Mouse (Mus musculus) neural tube, embryonic 12.5 days (tissue): ENCODE results near the gene Plekhf1. TPM values are rescaled to one million over a fixed set of nuclear protein-coding genes. Genes with fewer than 3 reads are reported as not detected.

Source experiments
- ATAC-seq: fragments of 200-750 bp; cut with Nextera tagmentation; 2 replicates; pipeline ENCODE4 v1.8.0; 2017; ENCODE audit warnings: low read depth, mild to moderate bottlenecking, moderate TSS enrichment, moderate library complexity; ENCODE audit not compliant: low FRiP score
- H3K27ac ChIP-seq: fragments of 300-500 bp; sonication (generic); 2 replicates; pipeline ENCODE4 v1.5.1; 2016
- H3K27me3 ChIP-seq: fragments of 300-500 bp; sonication (generic); replicated peaks from 2 replicates; pipeline ENCODE4 v1.6.1; 2016; ENCODE audit warnings: mild to moderate bottlenecking
- H3K36me3 ChIP-seq: fragments of 300-500 bp; sonication (generic); 2 replicates; pipeline ENCODE4 v1.6.1; 2016; ENCODE audit warnings: mild to moderate bottlenecking
- H3K4me1 ChIP-seq: fragments of 300-500 bp; sonication (generic); 2 replicates; pipeline ENCODE4 v1.6.1; 2016
- H3K4me2 ChIP-seq: fragments of 300-500 bp; sonication (generic); replicated peaks from 2 replicates; pipeline ENCODE4 v1.6.1; 2016; ENCODE audit warnings: mild to moderate bottlenecking
- H3K4me3 ChIP-seq: fragments of 300-500 bp; sonication (generic); 2 replicates; pipeline ENCODE4 v1.5.1; 2016
- H3K9ac ChIP-seq: fragments of 300-500 bp; sonication (generic); 2 replicates; pipeline ENCODE4 v1.6.1; 2016; ENCODE audit warnings: mild to moderate bottlenecking
- H3K9me3 ChIP-seq: fragments of 300-500 bp; sonication (generic); 2 replicates; pipeline ENCODE4 v1.6.1; 2016; ENCODE audit warnings: mild to moderate bottlenecking
- WGBS: fragments of 180-500 bp; shearing (Covaris S2); methylation state at CpG from one replicate; pipeline ENCODE4 v1.1.7; 2016; 5-methylcytosine and 5-hydroxymethylcytosine counted together
- polyA plus RNA-seq: library from polyadenylated mRNA; unstranded; fragments of >200 nt; fragmentation: Nextera tagmentation; extraction: Ambion mirVana; gene quantifications from 2 replicates; pipeline ENCODE4 v1.2.1, GENCODE M21; 2016

Gene Plekhf1
- polyA plus RNA-seq, 1 experiment from 2014 or later: 1.2 TPM

GRCm38 (mm10) chr7:38181366-38181765 is 46.5 kb downstream of the Plekhf1 start:
- no peak for ATAC-seq
- Histone ChIP-seq H3K36me3 (no peaks in the 10 kb centered on the region), H3K9ac (no peak overlapping the region), H3K9me3 (no peaks in the 10 kb centered on the region), H3K27ac (no peak overlapping the region), H3K4me3 (no peak overlapping the region), H3K4me1 (peaks cover 14% of the 10 kb centered on the region), H3K4me2 (no peak overlapping the region), H3K27me3 (no peaks in the 10 kb centered on the region)
- WGBS: 89% methylated on average over 2 of the region's 2 CpGs

DNA sequence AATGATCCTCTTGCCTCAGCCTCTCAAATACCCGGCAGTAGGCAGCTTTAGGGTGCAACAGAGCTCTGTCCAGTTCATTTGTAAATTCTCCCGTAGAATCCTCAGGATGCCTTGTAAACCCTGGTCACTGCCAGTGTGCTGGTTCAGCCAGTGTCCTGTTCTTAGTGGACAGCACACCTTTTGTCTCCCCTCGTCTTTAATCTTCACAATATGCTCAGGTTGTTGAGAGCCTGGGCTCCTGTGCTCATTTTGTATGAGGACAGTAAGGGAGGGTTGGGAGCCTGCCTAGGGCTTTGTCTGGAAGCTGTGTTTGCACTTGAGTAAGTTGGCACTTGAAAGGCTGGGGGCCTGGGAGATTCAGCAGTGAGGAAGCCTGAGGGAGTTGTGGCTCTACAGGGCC is 47.9 kb downstream of the Plekhf1 start:
- WGBS: 68% methylated on average over 3 of the region's 3 CpGs
- Histone ChIP-seq H3K9me3 (no peaks in the 10 kb centered on the region), H3K9ac (no peak overlapping the region)

DNA sequence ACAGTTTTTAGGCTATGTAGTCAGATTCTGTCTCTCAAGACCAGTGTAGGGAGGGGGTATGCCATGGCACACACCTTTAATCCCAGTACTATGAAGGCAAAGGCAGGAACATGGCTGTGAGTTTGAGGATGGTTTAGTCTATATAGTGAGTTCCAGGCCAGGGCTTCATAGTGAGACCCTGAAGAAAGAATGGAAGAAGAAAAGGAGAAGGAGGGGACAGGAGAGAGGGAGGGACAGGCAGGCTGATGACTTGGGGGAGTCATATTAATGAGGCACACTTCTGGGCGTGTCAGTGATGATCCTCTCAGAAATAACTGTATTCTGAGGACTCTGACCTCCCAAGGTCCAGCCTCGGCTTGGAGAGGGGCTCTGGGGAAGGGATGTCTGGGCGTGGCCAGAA is 51.8 kb downstream of the Plekhf1 start:
- Histone ChIP-seq H3K9me3 (no peaks in the 10 kb centered on the region), H3K9ac (no peak overlapping the region), H3K4me2 (no peak overlapping the region), H3K27me3 (no peaks in the 10 kb centered on the region), H3K27ac (no peak overlapping the region), H3K4me3 (no peak overlapping the region), H3K36me3 (no peaks in the 10 kb centered on the region), H3K4me1 (peaks cover 7% of the 10 kb centered on the region)
- no peak for ATAC-seq
- WGBS: 80% methylated on average over 3 of the region's 3 CpGs

More for the DNA sequence above, 47.9 kb downstream of the Plekhf1 start:
- H3K27me3 ChIP-seq: no peaks in the 10 kb centered on the region
- no peak overlapping the region for H3K4me2 ChIP-seq
- H3K4me3 ChIP-seq: no peak overlapping the region
- no peak overlapping the region for H3K27ac ChIP-seq
- peaks cover 14% of the 10 kb centered on the region for H3K4me1 ChIP-seq
- no peak for ATAC-seq
- H3K36me3 ChIP-seq: no peaks in the 10 kb centered on the region

GRCm38 (mm10) chr7:38174321-38175148 is 53.3 kb downstream of the Plekhf1 start:
- WGBS: 8% methylated on average over 31 of the region's 31 CpGs
- Histone ChIP-seq H3K9me3 (no peaks in the 10 kb centered on the region), H3K27me3 (no peaks in the 10 kb centered on the region), H3K9ac (peak overlapping the region; percentile 53), H3K4me2 (peak overlapping the region; percentile 60), H3K4me3 (peak overlapping the region; percentile 24), H3K36me3 (no peaks in the 10 kb centered on the region), H3K27ac (no peak overlapping the region), H3K4me1 (peaks cover 7% of the 10 kb centered on the region)
- peak; percentile 85 for ATAC-seq

DNA sequence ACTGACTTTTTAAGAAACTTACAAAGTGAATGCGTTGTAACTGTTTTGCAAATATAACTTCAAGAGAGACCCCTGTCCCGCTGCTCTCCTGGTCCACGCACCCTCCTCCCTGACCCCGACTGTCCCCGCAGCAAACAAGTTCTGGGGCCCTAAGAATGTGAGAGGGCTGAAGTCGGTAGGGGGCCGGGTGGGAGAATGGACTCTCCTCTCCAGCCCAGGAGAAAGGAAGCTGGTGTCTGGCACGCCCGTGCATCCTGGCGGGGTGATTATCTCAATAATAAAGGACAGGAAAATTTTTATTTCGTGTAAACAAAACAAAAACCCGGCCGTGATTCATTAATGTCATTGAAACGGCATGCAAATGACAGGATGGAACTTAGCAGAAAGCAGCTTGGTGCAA is 53.9 kb downstream of the Plekhf1 start:
- Histone ChIP-seq H3K27me3 (no peaks in the 10 kb centered on the region), H3K4me2 (peak overlapping the region; percentile 60), H3K27ac (no peak overlapping the region), H3K4me1 (peaks cover 7% of the 10 kb centered on the region), H3K36me3 (no peaks in the 10 kb centered on the region), H3K4me3 (no peak overlapping the region; the same call in 1 of the 2 replicates), H3K9ac (peak overlapping the region; percentile 53), H3K9me3 (no peaks in the 10 kb centered on the region)
- ATAC-seq: no peak; the same call in 1 of the 2 replicates
- WGBS: 8% methylated on average over 14 of the region's 14 CpGs

DNA sequence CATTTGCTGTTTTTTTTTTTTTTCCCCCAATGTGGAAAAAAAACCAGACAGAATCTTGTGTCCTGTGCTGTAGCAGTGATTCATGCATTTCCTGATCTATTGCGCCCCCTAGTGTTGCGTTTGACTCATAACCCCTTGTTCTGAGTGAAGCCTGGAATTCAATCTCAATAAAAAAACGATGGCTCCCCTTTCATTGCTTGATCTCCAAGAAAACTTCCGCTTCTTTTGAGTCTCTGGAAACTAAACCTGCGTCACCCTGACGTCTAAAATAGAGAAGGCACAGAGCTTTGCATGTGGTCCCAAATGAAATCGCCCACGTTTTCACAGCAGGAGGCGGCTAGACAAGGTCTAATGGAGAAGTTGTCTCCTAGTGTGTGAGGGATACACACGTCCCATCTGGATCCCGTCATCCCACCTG is 60.1 kb downstream of the Plekhf1 start:
- peaks cover 5% of the 10 kb centered on the region for H3K4me1 ChIP-seq
- H3K9ac ChIP-seq: no peak overlapping the region
- no peaks in the 10 kb centered on the region for H3K9me3 ChIP-seq
- no peak overlapping the region for H3K27ac ChIP-seq
- no peak for ATAC-seq
- no peak overlapping the region for H3K4me2 ChIP-seq
- H3K36me3 ChIP-seq: no peaks in the 10 kb centered on the region
- 19% methylated on average over 11 of the region's 11 CpGs for WGBS
- H3K4me3 ChIP-seq: no peak overlapping the region
- no peaks in the 10 kb centered on the region for H3K27me3 ChIP-seq

Other genes starting within 250 kb of the Plekhf1 start
- gene Uri1, start 204.5 kb downstream of the Plekhf1 start, polyA plus RNA-seq: 42.6 and 45.5 TPM in 2 replicates
- 40.9 and 41.2 TPM in 2 replicates for gene Ccne1, start 120.5 kb downstream of the Plekhf1 start, polyA plus RNA-seq
- 20.0 and 20.8 TPM in 2 replicates for gene 1600014C10Rik, start 44.8 kb downstream of the Plekhf1 start, polyA plus RNA-seq
- gene Pop4, start 43.4 kb upstream of the Plekhf1 start, polyA plus RNA-seq: 80.0 and 85.4 TPM in 2 replicates